Mouse (Mus musculus): Measurements from ENCODE around the gene Plekha8.
A peak's percentile ranks its signal among the peaks of the same experiment; 100 is the strongest.

Plekha8 gene

DNA sequence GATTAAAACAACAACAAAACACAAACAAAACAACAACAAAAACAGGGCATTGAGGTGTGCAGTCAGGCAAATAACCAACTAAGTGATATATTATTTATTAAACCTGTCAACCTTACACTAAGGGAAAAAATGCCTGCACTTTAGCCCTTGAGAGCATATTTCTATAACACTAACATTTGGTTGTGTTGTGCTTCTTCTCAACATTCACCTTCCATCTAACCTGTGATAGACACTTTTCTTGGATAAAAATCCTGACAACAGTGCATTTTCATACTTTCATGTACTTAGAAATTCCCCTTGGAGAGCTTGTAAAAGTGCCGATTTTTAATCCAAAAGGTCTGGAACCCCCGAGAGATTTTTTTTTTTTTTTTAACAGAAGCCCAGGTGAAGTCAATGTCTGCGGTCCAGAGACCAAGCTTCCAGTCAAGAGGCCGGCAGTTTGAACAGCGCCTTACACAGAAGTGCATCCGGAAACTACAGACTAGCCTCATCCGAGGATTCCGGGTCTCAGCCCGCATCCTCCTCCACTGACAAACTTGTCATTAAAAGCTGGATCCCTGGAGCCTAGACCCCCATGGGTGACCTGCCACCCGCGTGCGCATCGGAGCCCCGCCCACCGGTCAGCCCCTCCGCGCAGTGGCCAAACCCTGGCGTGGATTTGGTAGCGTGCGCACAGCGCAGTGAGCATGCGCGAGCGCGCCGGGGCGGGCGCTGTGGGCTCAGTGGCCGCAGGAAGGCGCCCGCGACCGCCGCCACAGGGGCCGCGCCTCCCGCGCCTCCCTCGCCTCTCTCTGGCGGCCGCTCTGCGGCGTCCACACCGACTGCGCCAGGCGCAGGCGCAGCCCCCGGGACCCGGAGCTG is at the start of gene Plekha8:
TSS of gene Plekha8 (plus strand) at position 643 of the 861 bp plus-strand sequence.
- DNase-seq (ENCODE audit: low read depth, low spot score) = peak; percentile 80

GRCm38 (mm10) chr6:54548314-54549019 is 46.4 kb upstream of the Plekha8 start:
- no peak for DNase-seq (ENCODE audit: low read depth, low spot score)

- no peak for DNase-seq (ENCODE audit: low read depth, low spot score)
Measured at GRCm38 (mm10) chr6:54549311-54549710, 45.6 kb upstream of the Plekha8 start.

GRCm38 (mm10) chr6:54550801-54551323 is 44.0 kb upstream of the Plekha8 start:
- DNase-seq (ENCODE audit: low read depth, low spot score) = no peak

GRCm38 (mm10) chr6:54552721-54553413 is 42.0 kb upstream of the Plekha8 start:
- no peak for DNase-seq (ENCODE audit: low read depth, low spot score)

DNA sequence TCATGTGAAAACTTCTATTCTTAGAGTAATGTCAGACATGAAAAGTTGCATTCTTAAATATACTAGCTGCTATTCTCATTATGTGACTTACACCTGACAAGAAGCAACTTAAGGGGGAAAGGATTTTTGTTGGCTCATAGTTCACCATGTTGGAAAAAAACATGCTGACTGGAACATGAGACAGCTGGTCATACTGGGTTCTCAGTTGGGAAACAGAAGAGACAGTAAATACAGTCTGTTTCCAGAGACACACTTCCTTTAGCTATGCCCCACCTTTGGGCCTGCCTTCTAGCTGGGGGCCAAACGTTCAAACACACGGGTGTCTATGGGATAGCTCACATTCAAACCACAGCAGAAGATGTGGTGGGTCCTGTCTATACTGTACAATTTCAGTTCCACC is 41.3 kb upstream of the Plekha8 start:
- DNase-seq (ENCODE audit: low read depth, low spot score) = no peak

DNA sequence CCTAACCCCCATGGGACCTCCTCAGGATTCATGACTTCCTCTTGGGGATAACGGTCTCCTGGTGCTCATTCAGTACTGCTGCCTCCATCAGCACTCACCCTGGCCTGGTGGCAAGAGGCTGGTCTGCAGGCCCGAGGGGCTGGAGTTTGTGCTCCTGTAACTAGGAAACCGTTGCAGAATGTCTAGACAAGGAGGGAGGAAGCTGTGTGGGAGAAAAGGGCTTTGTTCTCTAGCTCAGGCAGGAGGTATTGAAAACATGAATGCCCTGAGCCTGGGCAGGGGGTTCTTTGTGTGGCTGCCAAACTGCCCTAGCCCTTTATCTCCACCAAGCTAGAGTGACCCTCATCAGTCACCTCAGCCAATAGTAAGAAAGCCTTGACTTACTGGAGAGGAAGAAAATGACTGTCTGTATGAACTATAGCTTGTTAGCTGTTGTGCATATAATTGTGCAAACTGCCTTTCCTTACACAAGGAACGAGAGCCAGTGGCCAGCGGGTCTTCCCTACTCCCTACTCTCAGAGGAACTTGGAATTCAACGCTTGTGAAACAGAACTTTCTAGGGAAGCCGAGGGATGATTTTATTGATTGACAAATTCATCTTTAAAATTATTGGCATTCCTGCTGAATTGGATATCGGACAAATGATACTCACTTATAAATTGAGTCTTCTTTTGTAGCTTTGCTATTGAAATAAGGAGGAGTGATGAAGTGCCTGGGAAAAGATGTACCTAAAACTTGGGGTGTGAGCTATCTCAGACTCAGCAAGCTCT is 40.4 kb upstream of the Plekha8 start:
- no peak for DNase-seq (ENCODE audit: low read depth, low spot score)

DNA sequence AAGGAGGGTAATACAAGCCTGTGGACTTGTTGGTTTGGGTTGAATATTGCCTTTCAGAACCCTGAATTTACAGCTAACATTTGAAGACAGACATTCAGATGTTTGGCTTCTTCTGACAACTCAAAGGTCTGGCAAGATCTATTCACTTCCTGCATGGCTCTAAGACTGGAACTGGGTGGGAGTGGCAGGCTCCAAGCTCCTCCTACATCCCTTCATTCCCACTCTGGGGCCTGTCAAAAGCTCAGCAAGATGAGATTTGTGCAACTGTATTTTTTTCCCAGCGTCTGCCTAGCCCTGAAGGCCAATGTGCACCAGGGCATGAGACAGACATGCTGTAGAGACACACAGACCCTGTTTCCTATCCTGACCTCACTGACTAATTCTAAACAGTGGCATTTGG is 39.1 kb upstream of the Plekha8 start:
- DNase-seq (ENCODE audit: low read depth, low spot score) = no peak

GRCm38 (mm10) chr6:54557671-54558070 is 37.2 kb upstream of the Plekha8 start:
- DNase-seq (ENCODE audit: low read depth, low spot score) = no peak

- DNase-seq (ENCODE audit: low read depth, low spot score) = no peak
Measured at GRCm38 (mm10) chr6:54558466-54558865, 36.4 kb upstream of the Plekha8 start.

DNA sequence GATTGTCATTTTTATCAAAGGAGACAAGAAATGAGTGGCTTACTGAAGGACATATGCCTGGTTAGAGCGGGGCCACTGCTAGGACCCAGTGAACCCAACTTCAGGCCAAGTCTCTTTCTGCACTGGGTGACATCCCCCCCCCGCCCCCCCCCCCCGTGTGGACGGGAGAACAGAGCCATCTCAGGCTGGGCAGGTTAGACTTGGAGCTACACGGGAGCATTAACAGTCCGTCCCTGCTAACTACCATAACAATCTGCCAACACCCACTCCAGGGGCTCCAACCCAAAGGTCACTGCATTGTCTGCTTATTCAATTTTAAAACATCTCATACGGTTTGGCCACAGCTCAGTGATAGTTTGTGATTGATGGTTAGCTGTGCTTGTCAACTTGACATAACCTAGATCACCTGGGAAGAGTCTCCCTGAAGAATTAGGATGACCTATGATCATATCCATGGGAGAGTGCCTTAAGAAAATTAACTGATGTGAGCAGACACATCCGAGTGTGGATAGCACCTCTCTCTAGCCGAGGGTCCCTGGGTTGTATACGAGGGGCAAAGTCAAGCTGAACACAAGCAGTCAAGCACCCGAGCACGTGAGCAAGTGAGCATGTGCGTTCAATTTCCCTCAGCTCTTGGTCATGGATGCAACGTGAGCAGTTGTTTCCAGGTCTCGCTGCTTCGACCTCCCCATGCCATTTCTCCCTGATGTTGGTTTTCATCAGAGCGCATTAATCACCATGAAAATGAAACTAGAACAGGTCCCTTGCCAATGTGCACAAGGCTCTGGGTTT is 32.7 kb upstream of the Plekha8 start:
- DNase-seq (ENCODE audit: low read depth, low spot score) = no peak

DNA sequence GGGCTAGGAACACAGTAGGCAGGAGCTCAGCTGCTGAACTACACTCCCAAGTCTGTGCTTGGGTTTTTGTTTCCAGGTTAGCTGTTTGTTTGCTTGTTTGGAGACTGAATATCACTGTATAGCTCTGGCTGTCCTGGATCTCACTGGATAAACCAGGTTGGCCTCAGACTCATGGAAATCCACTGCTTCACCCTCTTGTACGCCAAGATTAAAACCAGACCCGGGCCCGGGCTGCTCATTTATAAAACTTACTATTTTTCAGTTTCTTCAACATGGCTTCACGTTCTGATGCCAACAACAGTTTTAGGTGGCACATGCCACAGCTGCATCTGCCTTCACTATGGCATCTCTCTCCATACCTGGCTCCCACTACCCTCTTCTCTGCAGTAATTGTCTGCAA is 31.4 kb upstream of the Plekha8 start:
- DNase-seq (ENCODE audit: low read depth, low spot score) = no peak

- DNase-seq (ENCODE audit: low read depth, low spot score) = no peak
Measured at GRCm38 (mm10) chr6:54564506-54564991, 30.4 kb upstream of the Plekha8 start.

DNA sequence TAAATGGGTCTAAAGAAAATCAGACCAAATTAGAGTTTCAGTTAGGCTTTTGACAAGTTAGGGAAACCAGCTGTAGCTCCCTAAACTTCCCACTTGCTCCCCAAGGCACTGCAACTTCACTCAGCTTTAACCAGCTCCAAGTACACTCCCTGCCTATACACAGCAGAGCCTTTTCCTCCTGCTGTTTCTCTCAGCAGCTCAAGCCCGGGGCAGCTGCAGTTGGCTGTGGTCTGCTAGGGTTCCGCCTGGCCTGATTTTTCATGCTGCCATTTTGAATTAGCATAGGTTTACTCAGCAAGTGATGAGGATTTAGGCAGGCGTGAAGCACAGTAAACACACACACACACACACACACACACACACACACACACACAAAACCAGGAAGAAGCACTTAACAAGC is 29.9 kb upstream of the Plekha8 start:
- no peak for DNase-seq (ENCODE audit: low read depth, low spot score)

DNA sequence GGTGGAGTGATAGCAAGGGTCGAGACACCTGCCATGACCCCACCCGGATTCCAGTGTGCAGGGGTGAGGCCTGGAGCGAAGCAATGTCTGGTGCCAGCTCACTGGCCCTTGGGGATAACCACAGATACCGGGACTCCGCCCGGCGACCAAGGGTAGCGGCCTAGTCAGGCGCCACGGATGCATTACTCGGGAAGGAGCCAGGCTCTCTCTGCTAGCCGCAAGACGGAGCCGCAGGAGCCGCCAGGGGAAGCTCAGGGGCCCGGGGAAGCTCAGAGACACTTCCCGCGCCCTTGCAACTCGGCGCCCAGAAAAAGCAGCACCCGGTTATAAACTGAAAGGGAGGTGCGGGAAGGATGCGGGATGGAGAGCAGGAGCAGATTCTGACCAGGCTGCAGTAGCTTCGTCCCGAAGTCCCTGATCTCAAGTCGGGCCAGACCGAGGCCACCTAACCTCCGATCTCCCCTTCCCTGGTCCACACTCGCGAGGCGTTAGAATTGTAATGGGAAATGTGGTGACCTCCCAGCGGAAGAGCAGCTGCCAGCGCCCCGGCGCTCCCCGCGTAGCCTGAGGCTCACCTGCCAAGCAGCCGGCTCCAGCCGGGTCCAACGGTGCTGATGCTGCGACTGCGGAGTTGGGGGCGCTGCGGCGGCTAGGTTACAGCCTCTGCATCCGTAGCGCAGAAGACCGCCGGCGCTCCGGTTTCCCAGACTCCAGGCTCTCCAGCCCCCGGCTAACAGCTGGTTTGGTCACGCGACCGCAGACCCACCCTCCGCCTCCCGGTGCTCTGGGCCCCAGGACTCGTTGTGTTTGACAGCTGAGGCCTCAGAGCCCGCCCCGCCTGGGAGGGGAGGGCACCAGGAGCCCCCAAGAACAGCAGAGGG is 29.0 kb upstream of the Plekha8 start, which contains the start of gene Scrn1:
TSS of gene Scrn1 (minus strand) at position 825 of the 881 bp plus-strand sequence.
- no peak for DNase-seq (ENCODE audit: low read depth, low spot score)

DNA sequence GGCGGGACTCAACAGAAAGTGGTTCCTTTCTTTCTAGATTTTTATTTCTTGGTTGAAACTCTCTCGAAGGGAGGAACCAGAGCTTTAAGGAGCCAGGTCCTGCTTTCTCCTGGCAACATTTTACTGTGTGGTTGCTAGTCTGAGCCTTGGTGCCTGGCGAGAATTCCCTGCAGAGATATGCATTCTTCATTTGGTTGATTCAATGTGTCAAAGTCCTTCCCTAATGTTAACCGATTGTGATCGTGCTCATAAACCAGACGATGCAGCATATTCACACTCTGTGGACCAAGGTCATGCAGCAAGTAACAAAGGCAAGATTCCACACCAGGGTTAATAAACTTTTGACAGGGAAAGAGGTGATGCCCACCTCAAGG is 28.4 kb upstream of the Plekha8 start:
- no peak for DNase-seq (ENCODE audit: low read depth, low spot score)

DNA sequence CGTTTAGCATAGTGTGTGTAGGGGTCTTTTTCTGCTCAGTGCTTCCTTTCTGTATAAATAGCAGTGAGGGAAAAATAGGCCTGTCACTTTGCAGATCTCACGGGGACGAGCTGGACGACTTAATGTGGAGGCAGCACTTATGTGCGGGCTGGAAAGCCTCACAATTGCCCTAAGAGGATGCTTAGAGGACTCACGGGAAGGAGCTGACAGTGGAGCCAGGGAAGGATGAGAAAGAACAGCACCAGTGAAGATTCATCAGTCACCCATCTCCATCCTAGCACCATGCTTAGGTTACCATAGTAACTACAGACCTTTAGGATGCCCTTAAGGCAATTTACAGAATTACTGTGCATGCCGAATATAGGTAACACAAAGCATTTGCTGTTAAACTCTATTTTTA is 25.1 kb upstream of the Plekha8 start:
- no peak for DNase-seq (ENCODE audit: low read depth, low spot score)

DNA sequence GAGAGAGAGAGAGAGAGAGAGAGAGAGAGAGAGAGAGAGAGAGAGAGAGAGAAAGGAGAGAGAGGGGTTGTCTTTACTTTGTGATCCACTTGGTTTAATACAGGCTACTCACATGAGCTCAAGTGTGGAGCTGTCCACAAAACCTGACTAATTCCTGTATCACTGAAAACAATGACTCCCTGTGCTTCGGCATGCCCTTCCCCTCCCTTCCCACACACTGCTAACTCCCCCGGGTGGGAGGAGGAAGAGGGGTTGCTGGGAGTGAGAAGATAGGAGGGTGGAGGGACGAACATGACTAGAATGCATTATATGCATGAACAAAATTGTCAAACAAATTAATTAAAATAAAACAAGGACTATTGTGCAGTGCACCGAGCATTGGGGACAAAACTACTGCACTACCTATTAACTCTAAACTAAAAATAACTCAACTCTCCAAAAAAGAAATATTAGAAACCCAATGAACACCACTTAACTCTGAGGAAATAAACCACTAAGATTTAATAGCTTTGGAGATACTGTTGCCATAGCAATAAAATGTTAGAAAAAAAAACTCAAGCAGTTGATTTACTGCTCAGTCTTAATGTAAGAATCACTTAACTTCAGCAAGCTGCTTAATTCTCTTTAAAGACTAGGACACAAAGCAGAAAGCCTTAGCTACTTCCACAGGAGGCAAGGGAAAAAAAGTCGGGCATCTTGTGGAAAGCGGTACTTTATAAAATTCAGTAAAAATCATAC is 21.5 kb upstream of the Plekha8 start:
- no peak for DNase-seq (ENCODE audit: low read depth, low spot score)

DNA sequence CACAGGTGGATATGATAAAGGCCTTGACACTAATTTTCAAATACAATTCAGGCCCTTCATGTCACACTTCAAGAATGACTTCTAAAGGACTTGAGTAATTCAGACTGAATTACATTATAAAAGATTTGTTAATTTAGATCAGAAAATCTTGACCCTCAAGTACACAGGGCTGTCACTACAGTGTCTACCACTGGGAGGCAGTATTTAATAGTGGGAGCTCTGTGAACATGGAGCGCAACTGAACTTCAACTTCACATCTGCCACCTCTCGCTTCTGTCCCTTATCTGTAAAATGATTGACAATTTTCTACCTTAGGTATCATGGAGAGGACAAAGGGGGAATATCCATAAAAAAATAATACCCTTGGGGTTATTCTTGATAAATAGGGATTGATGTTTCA is 8.7 kb upstream of the Plekha8 start:
- peak; percentile 59 for DNase-seq (ENCODE audit: low read depth, low spot score)
